Mouse (Mus musculus) intestine, embryonic 16.5 days (tissue): ENCODE measurements at regions not wholly inside any gene's neighbourhood (a gene's known extent, or its start where the extent isn't known, plus 50 kb on each side); places are given as distances from the start of the nearest gene placed in this dataset.

ENCODE experiments used
- ATAC-seq: fragments of 200-750 bp; cut with Nextera tagmentation; 2 replicates; pipeline ENCODE4 v1.8.0; 2017; ENCODE audit warnings: moderate TSS enrichment, moderate library complexity
- H3K27ac ChIP-seq: fragments of 300-500 bp; sonication (generic); 2 replicates; pipeline ENCODE4 v1.5.1; 2014; ENCODE audit warnings: mild to moderate bottlenecking, low read length
- H3K27me3 ChIP-seq: fragments of 300-500 bp; sonication (generic); replicated peaks from 2 replicates; pipeline ENCODE4 v1.6.1; 2014; ENCODE audit warnings: low read length, control low read depth, mixed read lengths; ENCODE audit not compliant: control insufficient read depth, insufficient read depth
- H3K36me3 ChIP-seq: fragments of 300-500 bp; sonication (generic); 2 replicates; pipeline ENCODE4 v1.6.1; 2014; ENCODE audit warnings: low read length, control low read depth; ENCODE audit not compliant: control insufficient read depth, insufficient read depth
- H3K4me1 ChIP-seq: fragments of 300-500 bp; sonication (generic); 2 replicates; pipeline ENCODE4 v1.6.1; 2014; ENCODE audit warnings: low read length, control low read depth, mixed read lengths; ENCODE audit not compliant: control insufficient read depth, insufficient read depth
- H3K4me2 ChIP-seq: fragments of 300-500 bp; sonication (generic); 2 replicates; pipeline ENCODE4 v1.6.1; 2014; ENCODE audit warnings: low read depth, low read length, control low read depth
- H3K4me3 ChIP-seq: fragments of 300-500 bp; sonication (generic); 2 replicates; pipeline ENCODE4 v1.5.1; 2014; ENCODE audit warnings: mild to moderate bottlenecking, low read length
- H3K9ac ChIP-seq: fragments of 300-500 bp; sonication (generic); 2 replicates; pipeline ENCODE4 v1.6.1; 2014; ENCODE audit warnings: low read depth, low read length
- H3K9me3 ChIP-seq: fragments of 300-500 bp; sonication (generic); 2 replicates; pipeline ENCODE4 v1.6.1; 2016; ENCODE audit warnings: low read length, control low read depth; ENCODE audit not compliant: control insufficient read depth
- WGBS: fragments of 180-500 bp; shearing (Covaris S2); extraction: QIAGEN DNeasy Blood & Tissue Kit; methylation state at CpG from one replicate; pipeline ENCODE4 v1.1.7; 2014; 5-methylcytosine and 5-hydroxymethylcytosine counted together

GRCm38 (mm10) chr2:173442056-173442455 lies 80.3 kb upstream of the 1700021F07Rik start:
- H3K4me3 ChIP-seq, result no peak overlapping the region
- H3K4me2 ChIP-seq, result no peak overlapping the region
- H3K27me3 ChIP-seq, result no peaks in the 10 kb centered on the region
- no peaks in the 10 kb centered on the region for H3K4me1 ChIP-seq
- H3K9me3 ChIP-seq, result 0 out of 2 replicates have a peak, but pooled peaks cover 3% of the 10 kb centered on the region
- 87% methylated on average over 11 of the region's 11 CpGs for WGBS
- H3K9ac ChIP-seq, result no peak overlapping the region
- no peak overlapping the region for H3K27ac ChIP-seq
- no peak for ATAC-seq
- no peaks in the 10 kb centered on the region for H3K36me3 ChIP-seq

- Histone ChIP-seq H3K9ac (no peak overlapping the region), H3K4me2 (no peak overlapping the region), H3K9me3 (no peaks in the 10 kb centered on the region), H3K36me3 (no peaks in the 10 kb centered on the region), H3K27me3 (no peaks in the 10 kb centered on the region), H3K4me3 (no peak overlapping the region), H3K27ac (no peak overlapping the region), H3K4me1 (no peaks in the 10 kb centered on the region)
- WGBS, result 45% methylated on average over 10 of the region's 10 CpGs
- no peak for ATAC-seq
Measured at GRCm38 (mm10) chr2:173443262-173443661, 79.1 kb upstream of the 1700021F07Rik start.

DNA sequence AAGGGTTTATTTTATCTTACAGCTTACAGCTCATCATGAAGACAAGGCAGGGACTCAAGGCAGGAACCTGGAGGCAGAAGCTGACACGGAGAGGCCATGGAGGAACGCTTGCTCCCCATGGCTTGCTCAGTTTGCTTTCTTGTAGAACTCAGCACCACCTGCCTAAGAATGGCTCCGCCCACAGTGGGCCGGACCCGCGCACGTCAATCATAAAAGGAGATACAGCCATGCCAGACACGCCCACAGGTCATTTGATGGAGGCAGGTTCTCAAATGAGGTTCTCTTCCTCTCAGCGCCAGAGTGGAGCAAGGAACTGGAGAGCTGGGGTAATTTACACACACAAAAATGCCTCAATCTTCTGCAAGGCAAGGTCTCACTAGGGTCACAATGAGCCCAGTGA lies 78.0 kb upstream of the 1700021F07Rik start:
- H3K36me3 ChIP-seq, result no peaks in the 10 kb centered on the region
- 84% methylated on average over 9 of the region's 9 CpGs for WGBS
- no peak overlapping the region for H3K4me3 ChIP-seq
- H3K27ac ChIP-seq, result no peak overlapping the region
- no peak overlapping the region for H3K9ac ChIP-seq
- H3K4me2 ChIP-seq, result no peak overlapping the region
- H3K9me3 ChIP-seq, result no peaks in the 10 kb centered on the region
- no peaks in the 10 kb centered on the region for H3K4me1 ChIP-seq
- no peak for ATAC-seq
- H3K27me3 ChIP-seq, result no peaks in the 10 kb centered on the region

GRCm38 (mm10) chr2:173445039-173445438 lies 77.3 kb upstream of the 1700021F07Rik start:
- no peak overlapping the region for H3K4me3 ChIP-seq
- 88% methylated on average over 3 of the region's 3 CpGs for WGBS

DNA sequence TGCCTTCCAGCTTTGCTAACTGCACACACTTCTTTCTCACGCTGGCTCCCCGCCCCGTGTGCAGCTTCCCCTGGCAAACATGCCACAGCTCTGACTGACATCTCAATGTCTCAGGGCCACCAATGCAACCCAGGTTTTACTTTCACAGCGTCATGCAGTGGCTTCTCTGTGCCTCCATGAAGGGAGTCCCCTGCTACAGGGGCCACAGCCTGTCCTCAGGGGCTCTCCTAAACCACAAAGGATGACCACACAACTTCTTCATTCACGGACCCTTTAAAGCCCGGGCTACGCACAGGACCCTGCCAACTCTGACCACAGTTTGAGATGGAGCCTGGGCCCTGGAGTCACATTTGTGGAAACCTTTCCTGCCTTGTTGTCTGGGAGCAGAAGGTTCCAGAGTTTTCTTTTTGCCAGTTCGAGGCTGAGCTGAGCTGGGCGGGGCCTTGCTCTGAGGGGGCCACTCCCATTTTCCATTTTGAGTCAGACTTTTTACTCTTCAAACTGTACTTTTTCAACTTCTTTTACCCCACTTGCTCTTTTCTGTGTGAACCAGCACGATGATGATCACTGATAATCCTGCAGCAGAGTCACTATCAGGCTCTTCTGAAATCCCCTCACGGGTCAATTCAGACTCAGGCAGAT lies 73.7 kb upstream of the 1700021F07Rik start:
- Histone ChIP-seq H3K27ac (peak overlapping the region; percentile 34; the same call in 1 of the 2 replicates), H3K4me1 (0 out of 2 replicates have a peak, but pooled peaks cover 3% of the 10 kb centered on the region), H3K9ac (no peak overlapping the region), H3K36me3 (no peaks in the 10 kb centered on the region), H3K27me3 (no peaks in the 10 kb centered on the region), H3K4me3 (no peak overlapping the region), H3K9me3 (no peaks in the 10 kb centered on the region), H3K4me2 (no peak overlapping the region)
- 78% methylated on average over 11 of the region's 11 CpGs for WGBS
- ATAC-seq, result peak; percentile 10; the same call in 1 of the 2 replicates

More at GRCm38 (mm10) chr2:173445039-173445438, 77.3 kb upstream of the 1700021F07Rik start:
- H3K36me3 ChIP-seq, result no peaks in the 10 kb centered on the region
- ATAC-seq, result no peak
- no peak overlapping the region for H3K27ac ChIP-seq
- no peaks in the 10 kb centered on the region for H3K4me1 ChIP-seq
- H3K9me3 ChIP-seq, result no peaks in the 10 kb centered on the region
- H3K4me2 ChIP-seq, result no peak overlapping the region
- no peaks in the 10 kb centered on the region for H3K27me3 ChIP-seq
- H3K9ac ChIP-seq, result no peak overlapping the region

- WGBS, result 45% methylated on average over 5 of the region's 5 CpGs
- peak; percentile 61; the same call in 1 of the 2 replicates for ATAC-seq
Measured at GRCm38 (mm10) chr2:173449198-173449597, 73.2 kb upstream of the 1700021F07Rik start.

DNA sequence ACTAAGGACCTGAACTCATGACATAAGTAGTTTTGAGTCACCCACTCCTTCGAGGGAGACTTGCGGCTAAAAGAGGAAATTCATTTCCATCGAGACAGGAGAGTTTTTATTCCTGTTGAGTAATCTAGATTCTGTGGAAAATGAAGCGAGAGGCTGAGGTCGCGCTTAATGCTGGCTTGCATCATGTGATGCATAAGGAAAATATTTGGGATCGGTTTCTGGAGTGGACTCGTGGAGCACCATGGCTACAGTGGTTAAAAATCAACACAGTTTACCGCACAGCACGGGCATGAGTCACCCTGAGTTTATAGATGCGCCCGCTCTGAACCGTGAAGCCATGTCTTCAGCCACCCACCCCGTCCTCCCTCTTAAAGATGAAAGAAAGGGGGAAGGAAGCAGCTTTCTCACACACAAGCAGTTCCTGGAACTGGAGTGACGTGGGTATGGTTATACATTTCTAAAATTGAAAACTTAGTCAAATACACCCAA lies 70.3 kb upstream of the 1700021F07Rik start:
- Histone ChIP-seq H3K4me1 (0 out of 2 replicates have a peak, but pooled peaks cover 3% of the 10 kb centered on the region), H3K4me2 (no peak overlapping the region), H3K27ac (no peak overlapping the region), H3K9me3 (peaks cover 6% of the 10 kb centered on the region; the same call in 1 of the 2 replicates), H3K4me3 (no peak overlapping the region), H3K27me3 (no peaks in the 10 kb centered on the region), H3K9ac (no peak overlapping the region), H3K36me3 (no peaks in the 10 kb centered on the region)
- 51% methylated on average over 15 of the region's 15 CpGs for WGBS
- ATAC-seq, result no peak

More at GRCm38 (mm10) chr2:173449198-173449597, 73.2 kb upstream of the 1700021F07Rik start:
- Histone ChIP-seq H3K4me1 (0 out of 2 replicates have a peak, but pooled peaks cover 3% of the 10 kb centered on the region), H3K27me3 (no peaks in the 10 kb centered on the region), H3K36me3 (no peaks in the 10 kb centered on the region), H3K27ac (0 out of 2 replicates have a peak overlapping the region, but pooled peaks have one; percentile 34), H3K9ac (no peak overlapping the region), H3K4me2 (no peak overlapping the region), H3K9me3 (no peaks in the 10 kb centered on the region), H3K4me3 (no peak overlapping the region)

DNA sequence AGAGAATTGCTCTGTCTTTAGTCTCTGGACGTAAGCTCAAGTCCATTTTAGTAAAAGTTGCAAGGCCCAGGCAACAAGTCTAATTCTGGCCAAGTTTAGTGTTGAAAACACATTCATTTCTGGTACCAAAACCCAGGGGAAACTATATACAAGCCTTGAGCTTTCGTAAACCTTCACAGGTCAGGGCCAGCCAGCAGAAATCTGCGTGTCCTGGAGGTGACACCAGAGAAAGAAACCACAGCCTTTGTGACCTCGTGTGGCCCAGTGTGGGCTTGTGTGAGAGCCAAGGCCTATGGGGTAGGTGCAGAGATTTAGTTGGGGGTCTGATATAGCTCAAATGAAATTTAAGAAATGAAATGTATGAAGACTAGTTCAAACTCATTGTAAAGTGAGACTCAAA lies 69.6 kb upstream of the 1700021F07Rik start:
- Histone ChIP-seq H3K36me3 (no peaks in the 10 kb centered on the region), H3K9me3 (peaks cover 6% of the 10 kb centered on the region; the same call in 1 of the 2 replicates), H3K27me3 (no peaks in the 10 kb centered on the region), H3K4me3 (no peak overlapping the region), H3K27ac (no peak overlapping the region), H3K4me2 (no peak overlapping the region), H3K9ac (no peak overlapping the region), H3K4me1 (0 out of 2 replicates have a peak, but pooled peaks cover 3% of the 10 kb centered on the region)
- 84% methylated on average over 4 of the region's 4 CpGs for WGBS
- no peak for ATAC-seq

GRCm38 (mm10) chr2:173453569-173454405 lies 68.6 kb upstream of the 1700021F07Rik start:
- Histone ChIP-seq H3K36me3 (no peaks in the 10 kb centered on the region), H3K4me3 (no peak overlapping the region), H3K27ac (no peak overlapping the region), H3K9ac (no peak overlapping the region), H3K9me3 (peaks cover 6% of the 10 kb centered on the region; the same call in 1 of the 2 replicates), H3K4me1 (0 out of 2 replicates have a peak, but pooled peaks cover 3% of the 10 kb centered on the region), H3K27me3 (no peaks in the 10 kb centered on the region), H3K4me2 (no peak overlapping the region)
- no peak for ATAC-seq
- WGBS, result 71% methylated on average over 14 of the region's 14 CpGs
